In the genomic region with DNA sequence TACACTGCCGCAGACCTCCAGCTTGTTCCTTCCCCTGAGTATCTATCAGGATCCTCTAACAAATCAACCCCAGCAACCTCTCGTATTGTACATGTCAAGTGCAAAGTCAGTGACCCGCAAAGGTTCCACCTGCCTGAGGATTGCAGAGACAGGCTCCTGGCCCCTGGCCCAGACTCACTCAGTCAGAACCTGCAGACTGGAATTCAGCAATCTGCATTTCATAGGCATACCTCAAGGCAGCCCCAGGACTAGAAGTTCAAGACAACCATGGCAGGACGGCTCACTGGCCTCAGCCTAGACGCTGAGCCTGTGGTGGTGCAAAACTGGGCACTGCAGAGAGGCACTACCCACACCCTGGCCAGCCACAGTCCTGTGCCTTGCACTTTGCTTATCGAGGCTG, we compare ENCODE assay signal across 21 mouse cellular contexts.
A peak's percentile ranks its signal among the peaks of the same experiment; 100 is the strongest.
DNase-seq lines count a peak whose midpoint lies in the region; ATAC-seq and TF ChIP-seq lines count a peak whose summit lies in the region.
"Had no signal": no experiment of that assay in that cellular context is flagged by ENCODE, and none has a peak within 500 bp of the region (broad histone marks: within the 10 kb centered on the region; RNA-seq: fewer than 3 reads in every experiment).

No protein-coding gene starts in this region.

- no peaks in the 10 kb centered on the region for H3K9me3 ChIP-seq in forebrain, embryonic 10.5 days
- no peaks in the 10 kb centered on the region for H3K9me3 ChIP-seq in forebrain, embryonic 13.5 days (replicated peaks)
- H3K9me3 ChIP-seq in hindbrain, embryonic 14.5 days (ENCODE audit: control insufficient read depth, low read length): no peaks in the 10 kb centered on the region
- H3K9me3 ChIP-seq: G1E; hindbrain, embryonic 15.5 days; intestine, embryonic 15.5 days; liver, embryonic 13.5 days had no signal

- no peak for ATAC-seq in forebrain, embryonic 13.5 days
- ATAC-seq in Patski: peak; percentile 52
- ATAC-seq in hindbrain, embryonic 14.5 days (ENCODE audit: low FRiP score): no peak
- ATAC-seq: forebrain, embryonic 14.5 days; intestine, embryonic 15.5 days had no signal

- TF ChIP-seq CTCF in Patski (IDR thresholded peaks at IDR 0.05): no peak

- CTCF ChIA-PET in Patski (lab: Charles Lee): interaction anchor here (1.2 to 2.5 kb wide), 2 partner anchors 14 to 15 kb away, joined by 4 to 9 read pairs; no protein-coding TSS in a partner anchor

- H3K27me3 ChIP-seq in forebrain, embryonic 10.5 days (ENCODE audit: poor library complexity, severe bottlenecking): peaks cover 51% of the 10 kb centered on the region
- peaks cover 21% of the 10 kb centered on the region for H3K27me3 ChIP-seq in forebrain, embryonic 13.5 days
- no peaks in the 10 kb centered on the region for H3K27me3 ChIP-seq in Patski
- H3K27me3 ChIP-seq in hindbrain, embryonic 14.5 days (ENCODE audit: control insufficient read depth, insufficient read depth, low read length): 0 out of 2 replicates have a peak, but pooled peaks cover 10% of the 10 kb centered on the region
- H3K27me3 ChIP-seq: intestine, embryonic 15.5 days; liver, embryonic 13.5 days had no signal

- in situ Hi-C loops in Patski (cut with MboI; ENCODE audit: low pct_unique_long_range_greater_than_20kb): no loop called here

- no peak overlapping the region for H3K4me2 ChIP-seq in forebrain, embryonic 13.5 days
- H3K4me2 ChIP-seq in hindbrain, embryonic 14.5 days (replicated peaks): no peak overlapping the region
- H3K4me2 ChIP-seq: hindbrain, embryonic 15.5 days; intestine, embryonic 15.5 days; liver, embryonic 13.5 days; lung, embryonic 14.5 days had no signal

- DNase-seq in forebrain, embryonic 10.5 days (ENCODE audit: extremely low spot score, low spot score): no peak
- DNase-seq in Patski (ENCODE audit: low read depth, low spot score): no peak
- DNase-seq in kidney, adult 8-10 months: peak; percentile 94 to 96
- DNase-seq in kidney, postnatal 14 days: peak; percentile 93
- DNase-seq in hindbrain, embryonic 14.5 days (ENCODE audit: low spot score): no peak
- no peak for DNase-seq in frontal cortex, postnatal 10 days (ENCODE audit: low spot score in 2 of 2)
- no peak for DNase-seq in MN1 (ENCODE audit: low spot score)
- DNase-seq: cerebellum, adult 11 months; gastrocnemius, postnatal 36 days; liver, embryonic 13.5 days; lung, embryonic 14.5 days; lung, postnatal 4 days; retina, postnatal 1 day; right cerebral cortex, postnatal 4 days; thymus, adult 2 months had no signal

- no peak overlapping the region for H3K4me3 ChIP-seq in forebrain, embryonic 10.5 days
- no peak overlapping the region for H3K4me3 ChIP-seq in forebrain, embryonic 13.5 days
- no peak overlapping the region for H3K4me3 ChIP-seq in hindbrain, embryonic 14.5 days (replicated peaks; ENCODE audit: low read length)
- H3K4me3 ChIP-seq: hindbrain, embryonic 15.5 days; intestine, embryonic 15.5 days; left cerebral cortex, adult 2 months; liver, embryonic 13.5 days had no signal

- POLR2A ChIA-PET in Patski (lab: Charles Lee): interaction anchor here (0.5 kb wide), 1 partner anchor 125 kb away, joined by 4 read pairs; no protein-coding TSS in a partner anchor

- WGBS in forebrain, embryonic 10.5 days: 90% methylated on average over 6 of the region's 6 CpGs
- 84% methylated on average over 6 of the region's 6 CpGs for WGBS in forebrain, embryonic 13.5 days
- WGBS in hindbrain, embryonic 14.5 days: 87% methylated on average over 6 of the region's 6 CpGs

- H3K36me3 ChIP-seq in forebrain, embryonic 10.5 days (replicated peaks): no peaks in the 10 kb centered on the region; the same call in 1 of the 2 replicates
- no peaks in the 10 kb centered on the region for H3K36me3 ChIP-seq in forebrain, embryonic 13.5 days (ENCODE audit: poor library complexity, severe bottlenecking)
- H3K36me3 ChIP-seq in hindbrain, embryonic 14.5 days (replicated peaks; ENCODE audit: control insufficient read depth, insufficient read depth): no peaks in the 10 kb centered on the region
- H3K36me3 ChIP-seq: hindbrain, embryonic 15.5 days; intestine, embryonic 15.5 days; liver, embryonic 13.5 days had no signal

- no peak overlapping the region for H3K9ac ChIP-seq in forebrain, embryonic 13.5 days
- H3K9ac ChIP-seq in hindbrain, embryonic 14.5 days: no peak overlapping the region
- H3K9ac ChIP-seq: hindbrain, embryonic 15.5 days; intestine, embryonic 15.5 days; liver, embryonic 13.5 days; lung, embryonic 14.5 days had no signal

- H3K4me1 ChIP-seq in forebrain, embryonic 10.5 days: peaks cover 72% of the 10 kb centered on the region
- peaks cover 37% of the 10 kb centered on the region for H3K4me1 ChIP-seq in forebrain, embryonic 13.5 days
- peaks cover 15% of the 10 kb centered on the region for H3K4me1 ChIP-seq in hindbrain, embryonic 14.5 days (replicated peaks; ENCODE audit: control insufficient read depth, insufficient read depth, low read length)

- 0 out of 2 replicates have a peak overlapping the region, but pooled peaks have one; percentile 16 for H3K27ac ChIP-seq in forebrain, embryonic 10.5 days
- no peak overlapping the region for H3K27ac ChIP-seq in forebrain, embryonic 13.5 days
- H3K27ac ChIP-seq in hindbrain, embryonic 14.5 days: no peak overlapping the region
- H3K27ac ChIP-seq: hindbrain, embryonic 15.5 days; intestine, embryonic 15.5 days; left cerebral cortex, adult 2 months; liver, embryonic 13.5 days had no signal

Comparison
In these comparisons a context has a peak if more than half of its experiments do, and no peak if none do; other contexts are left out.
1. DNase-seq: peak in kidney, adult 8-10 months (2 of 2) and kidney, postnatal 14 days (single experiment); none in forebrain, embryonic 10.5 days (single experiment), Patski (single experiment), hindbrain, embryonic 14.5 days (single experiment), frontal cortex, postnatal 10 days (0 of 2) and MN1 (single experiment).